Mouse (Mus musculus) right cerebral cortex, postnatal 10 days (tissue): ENCODE measurements around the gene Ifi27l2a.
"Not testable (repeated sequence)": the region's sequence is repeated elsewhere in the genome, so short reads cannot be mapped to it uniquely, and the experiment has no call there.

Experiments
- DNase-seq, 2 experiments: peaks; one replicate each; pipeline ENCODE4 v3.0.0; 2021; ENCODE audit warnings: low spot score in 2 of 2

The Ifi27l2a gene

DNA sequence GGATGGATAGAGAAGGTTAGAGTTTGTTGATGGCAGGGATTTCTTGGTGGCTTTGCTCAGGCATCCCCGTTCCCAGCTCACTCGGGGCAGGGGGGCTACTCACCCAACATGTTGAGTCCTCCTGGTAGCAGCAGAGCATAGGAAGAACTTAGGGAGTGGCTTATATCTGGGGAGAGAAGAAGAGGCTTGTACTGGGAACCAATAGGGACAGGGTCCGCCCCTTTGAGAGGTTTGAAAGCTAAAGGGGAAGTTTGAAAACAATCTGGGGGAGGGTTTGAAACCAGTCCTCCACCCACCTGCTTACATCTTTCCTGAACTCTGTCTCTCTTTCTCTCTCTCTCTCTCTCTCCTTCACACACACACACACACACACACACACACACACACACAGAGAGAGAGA lies at the start of gene Ifi27l2a:
Ifi27l2a (minus strand) TSS at position 157 of the 400 bp plus-strand sequence.
- DNase-seq, result no peak

DNA sequence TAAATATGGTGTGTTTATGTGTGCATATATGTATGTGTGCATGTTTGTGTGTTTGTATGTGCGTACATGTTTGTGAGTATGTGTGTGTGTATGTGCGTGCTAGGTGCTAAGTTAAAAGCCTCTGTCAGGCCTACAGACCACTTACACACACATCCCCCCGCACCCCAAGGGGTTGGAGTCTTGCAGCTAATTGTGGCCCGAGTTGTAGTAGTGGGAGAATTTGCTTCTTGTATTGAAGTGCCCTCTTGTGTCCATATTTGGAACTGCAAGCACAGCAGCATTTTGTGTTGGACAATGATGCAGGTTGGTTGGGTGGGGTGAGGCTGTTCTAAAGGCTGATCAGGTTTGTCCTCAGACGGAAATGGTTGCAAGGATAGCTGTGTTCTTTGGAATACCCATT lies 49.3 kb upstream of the Ifi27l2a start:
- DNase-seq, result peak; percentile 61 to 75

DNA sequence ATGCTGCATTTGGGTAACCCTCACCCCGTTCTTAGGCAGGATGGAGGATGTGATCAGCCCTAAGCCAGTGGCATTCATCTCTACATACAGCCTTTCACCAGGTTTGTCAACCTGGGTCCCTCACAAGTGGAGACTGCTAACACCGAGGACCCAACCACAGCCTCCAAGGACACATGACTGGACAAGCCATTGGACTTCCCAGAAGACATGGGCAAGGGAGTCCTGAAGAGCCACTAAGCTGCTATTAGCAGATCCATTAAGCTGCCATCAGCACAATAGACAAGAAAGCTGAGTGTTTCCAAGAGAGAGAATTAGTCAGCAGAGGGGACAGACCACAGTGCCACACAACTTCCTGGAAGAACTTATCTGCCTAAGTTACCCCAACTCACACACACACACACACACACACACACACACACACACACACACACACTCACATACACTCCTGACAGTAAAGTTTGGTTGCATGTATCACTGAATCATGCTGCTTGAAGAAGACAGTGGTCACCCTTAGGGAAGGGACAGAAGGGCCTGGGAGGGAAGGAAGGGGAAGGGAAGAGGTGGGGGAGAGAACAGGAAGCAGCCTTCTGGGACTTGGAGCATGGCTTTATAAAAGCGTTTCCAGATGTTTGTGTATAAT lies 47.7 kb upstream of the Ifi27l2a start:
- no peak for DNase-seq

DNA sequence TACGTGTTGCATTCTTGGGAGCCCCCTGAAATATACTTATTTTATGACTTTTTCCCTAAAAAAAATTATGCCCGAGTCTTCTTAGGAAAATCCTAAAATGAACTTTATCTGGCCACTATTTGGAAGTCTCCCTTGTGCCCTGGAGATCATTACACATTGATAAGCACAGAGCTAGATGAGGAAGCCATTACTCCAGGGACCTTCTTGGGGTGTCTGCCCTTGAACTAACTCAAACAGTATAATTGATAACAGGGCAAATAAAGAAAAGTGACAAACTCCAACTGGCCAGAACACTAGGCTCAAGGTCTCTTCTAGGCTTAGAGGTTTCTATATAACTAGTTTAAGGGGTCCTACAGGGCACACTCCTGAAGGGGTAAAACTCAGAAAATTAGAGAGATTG lies 44.3 kb upstream of the Ifi27l2a start:
- no peak for DNase-seq

DNA sequence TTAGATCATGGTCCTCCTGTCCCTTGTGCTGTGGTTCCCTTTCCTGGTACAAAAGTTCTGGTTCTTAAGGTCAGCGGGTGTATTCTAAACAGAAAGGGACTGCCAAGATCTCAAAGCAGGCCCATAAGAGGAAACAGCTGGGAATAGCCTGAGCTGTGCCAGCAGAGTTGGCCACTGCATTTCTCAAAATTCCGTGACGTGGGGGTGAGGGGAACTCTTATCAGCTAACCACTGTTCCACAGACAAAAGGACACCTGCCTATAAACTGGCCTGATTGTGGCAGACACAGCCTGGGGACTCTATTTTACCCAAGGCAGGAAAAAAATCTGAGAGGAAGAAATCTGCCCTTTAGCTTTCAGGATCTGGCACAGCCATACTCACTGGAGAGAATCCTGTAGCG lies 43.8 kb upstream of the Ifi27l2a start:
- DNase-seq, result no peak

DNA sequence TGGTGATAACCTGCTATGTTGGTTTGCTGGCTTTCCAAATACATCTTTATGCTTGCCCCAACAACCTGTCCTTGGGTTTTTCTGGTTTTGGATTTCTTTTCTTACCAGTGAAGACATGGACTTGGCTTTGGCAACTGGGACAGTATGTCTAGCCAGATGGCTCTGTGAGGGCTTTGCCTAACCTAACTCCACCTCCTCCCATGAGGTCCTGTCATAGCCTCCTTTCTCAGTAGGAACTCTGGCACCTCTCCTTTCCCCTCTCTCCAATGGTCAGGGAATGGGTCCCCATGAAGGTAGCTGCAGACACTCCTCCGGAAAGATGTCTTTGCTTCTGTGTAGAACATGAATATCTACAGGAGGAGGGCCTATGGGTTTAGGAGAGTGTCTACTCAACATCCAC lies 43.2 kb upstream of the Ifi27l2a start:
- no peak for DNase-seq

DNA sequence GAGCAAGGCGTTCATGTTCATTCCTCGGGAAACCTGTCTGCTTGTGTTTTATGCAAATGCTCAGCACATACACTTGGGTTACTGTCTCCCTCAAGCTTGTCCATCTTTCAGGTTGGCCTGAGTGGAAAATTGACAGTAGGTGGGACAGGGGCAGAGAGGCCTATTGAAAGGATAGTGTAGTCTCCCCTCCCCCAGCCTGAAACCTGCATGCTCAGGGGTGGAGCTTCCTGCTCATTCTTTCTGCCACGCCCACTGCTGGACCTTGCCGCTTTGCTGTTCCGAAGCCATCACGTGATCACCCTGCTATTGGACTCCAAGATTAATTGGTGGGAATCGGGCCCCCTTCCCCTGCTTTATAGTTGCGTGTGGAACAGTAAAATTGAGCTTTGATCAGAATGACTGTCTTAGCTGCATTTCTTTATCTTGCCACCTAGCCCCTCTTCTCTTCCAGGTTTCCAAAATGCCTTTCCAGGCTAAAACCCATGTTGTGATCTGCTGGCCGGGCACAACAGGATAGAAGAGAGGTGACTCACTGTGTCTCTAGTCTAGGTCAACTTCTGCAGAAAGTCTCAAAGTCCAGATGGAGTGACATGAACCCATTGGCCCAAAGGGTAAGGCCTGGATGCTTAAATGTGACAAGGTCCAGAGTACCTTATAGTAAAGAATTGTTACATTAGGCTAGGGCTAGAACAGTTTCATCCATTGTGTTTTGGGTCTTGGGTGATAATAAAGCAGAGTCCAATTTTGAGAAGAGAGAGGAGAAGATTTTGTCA lies 40.9 kb upstream of the Ifi27l2a start:
- DNase-seq, result peak in 1 of 2 experiments; percentile 5

DNA sequence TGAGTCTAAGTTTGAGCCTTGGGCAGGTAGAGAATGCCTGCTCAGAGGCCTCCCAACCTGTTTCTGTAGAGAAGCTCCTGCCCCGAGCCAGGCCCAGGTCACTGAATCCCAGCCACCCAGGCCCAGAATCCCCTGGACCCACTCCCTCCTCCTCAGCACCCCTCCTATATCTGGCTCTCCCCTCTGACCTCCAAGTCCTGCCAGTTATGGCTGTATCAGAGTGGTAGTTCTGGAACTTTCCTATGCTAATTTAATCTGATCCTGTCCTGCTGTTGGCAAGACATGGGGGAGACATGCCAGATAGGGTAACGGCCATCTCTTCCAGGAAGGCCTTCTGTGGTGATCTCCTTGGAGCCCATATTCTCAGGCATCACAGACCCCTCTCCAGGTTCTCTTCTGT lies 39.3 kb upstream of the Ifi27l2a start:
- DNase-seq, result no peak

DNA sequence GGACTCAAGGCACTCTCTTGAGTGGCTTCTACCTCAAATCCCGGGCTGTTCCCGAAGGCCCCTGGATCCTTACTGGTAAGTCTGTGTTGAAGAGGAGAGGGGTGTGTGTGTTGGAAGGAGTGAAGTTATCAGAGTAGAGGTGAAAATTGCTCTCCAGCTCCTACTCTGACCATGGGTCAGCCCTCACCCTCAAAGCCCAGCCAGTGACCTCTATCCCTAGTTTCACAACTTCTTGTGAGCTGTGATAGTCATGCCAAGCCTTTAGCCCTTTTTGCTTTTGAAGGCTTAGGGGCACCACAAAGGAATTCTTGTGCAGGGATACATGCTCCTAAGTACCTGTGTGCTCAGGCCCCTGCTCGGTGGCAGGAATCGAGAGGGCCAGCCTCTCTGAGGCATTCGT lies 38.2 kb upstream of the Ifi27l2a start:
- no peak for DNase-seq

DNA sequence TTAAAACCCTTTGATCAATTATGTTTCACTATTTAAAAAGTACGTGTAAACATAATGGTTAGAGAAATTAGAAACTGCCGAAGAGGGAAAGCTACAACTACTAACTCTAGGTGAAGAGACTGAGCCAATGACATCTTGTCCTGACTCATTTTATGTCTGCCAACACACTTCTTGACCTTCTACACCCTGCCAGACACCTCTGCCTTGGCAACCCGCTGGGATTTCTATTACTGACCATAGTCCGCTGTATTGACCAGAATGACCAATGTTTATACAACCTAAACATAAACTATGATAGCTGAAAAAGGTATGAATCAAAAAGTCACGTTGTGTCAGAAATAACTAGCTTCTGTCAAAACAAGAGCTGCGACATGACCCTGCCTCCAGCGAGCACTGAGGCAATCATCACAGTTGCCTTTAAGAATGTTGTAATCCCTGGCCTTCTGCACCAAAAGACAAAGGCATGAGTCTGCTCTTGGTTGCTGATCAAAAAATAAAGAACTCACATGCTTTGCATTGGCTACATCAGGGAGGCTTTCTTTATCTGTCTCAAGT lies 34.1 kb upstream of the Ifi27l2a start:
- no peak for DNase-seq

DNA sequence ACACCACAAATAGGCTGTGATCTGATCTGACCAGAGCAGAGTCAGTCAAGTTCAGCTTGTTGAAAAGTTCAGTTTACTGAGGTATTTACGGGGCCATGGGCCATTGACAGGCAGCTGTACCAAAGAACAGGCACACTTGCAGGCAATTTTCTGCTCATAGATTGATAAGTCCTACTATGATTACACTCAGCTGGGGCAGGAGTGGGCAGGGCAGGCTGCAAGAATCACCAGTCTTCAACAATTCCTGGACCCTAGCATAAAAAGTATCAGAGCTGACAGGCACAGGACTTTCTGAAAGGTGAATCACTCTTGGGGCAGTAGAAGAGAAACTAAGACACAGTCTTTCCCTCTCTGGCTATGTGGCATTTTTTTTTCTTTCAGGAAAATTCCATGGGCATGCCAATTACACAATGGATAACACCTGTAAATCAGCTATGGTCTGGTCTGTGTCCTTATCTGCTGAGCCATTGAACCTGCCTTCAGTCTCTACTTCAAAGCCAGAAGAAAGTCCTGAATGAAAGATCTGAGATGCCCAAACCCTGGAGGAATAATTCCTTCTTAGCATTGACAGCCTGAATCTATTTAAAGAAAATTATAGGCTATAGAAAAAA lies 33.4 kb upstream of the Ifi27l2a start:
- no peak for DNase-seq

DNA sequence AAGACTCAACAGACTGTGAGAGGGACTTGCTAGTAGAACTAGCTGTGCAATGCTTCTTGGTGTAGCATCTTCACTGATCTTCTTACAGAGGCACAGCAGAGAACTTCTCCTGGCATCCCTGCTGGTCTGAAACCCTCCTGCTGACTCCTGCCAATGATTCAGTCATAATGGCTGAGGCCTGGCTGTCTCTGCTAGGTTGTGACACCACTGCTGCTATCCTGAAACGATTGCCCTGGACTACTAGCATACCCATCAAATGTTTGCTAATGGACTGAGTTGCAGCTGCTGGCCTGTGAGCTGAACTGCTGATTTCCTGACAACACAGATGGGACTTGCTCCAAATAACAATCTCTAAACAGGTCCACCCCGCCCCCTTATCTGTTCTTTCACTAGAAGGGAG lies 31.0 kb upstream of the Ifi27l2a start:
- DNase-seq, result no peak

DNA sequence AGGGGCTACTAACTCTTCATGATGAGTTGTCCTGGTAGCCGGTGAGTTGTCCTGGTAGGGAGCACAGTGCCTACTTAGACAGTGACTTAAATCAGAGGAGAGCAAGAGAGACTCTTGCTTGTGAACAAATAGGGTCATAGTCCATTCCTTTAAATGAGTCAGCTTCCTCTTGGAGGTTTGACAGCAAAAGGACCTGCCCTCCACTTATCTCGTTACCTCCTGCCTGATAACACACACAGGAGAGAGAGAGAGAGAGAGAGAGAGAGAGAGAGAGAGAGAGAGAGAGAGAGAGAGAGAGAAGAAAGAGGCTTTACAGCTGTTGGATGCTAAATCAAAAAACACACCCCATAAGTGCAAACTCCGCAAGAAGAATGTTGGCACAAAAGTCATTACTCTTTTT lies 13.7 kb upstream of the Ifi27l2a start, which contains the start of gene Ifi27l2b:
Ifi27l2b (minus strand) TSS at position 84 of the 400 bp plus-strand sequence.
- DNase-seq, result no peak

DNA sequence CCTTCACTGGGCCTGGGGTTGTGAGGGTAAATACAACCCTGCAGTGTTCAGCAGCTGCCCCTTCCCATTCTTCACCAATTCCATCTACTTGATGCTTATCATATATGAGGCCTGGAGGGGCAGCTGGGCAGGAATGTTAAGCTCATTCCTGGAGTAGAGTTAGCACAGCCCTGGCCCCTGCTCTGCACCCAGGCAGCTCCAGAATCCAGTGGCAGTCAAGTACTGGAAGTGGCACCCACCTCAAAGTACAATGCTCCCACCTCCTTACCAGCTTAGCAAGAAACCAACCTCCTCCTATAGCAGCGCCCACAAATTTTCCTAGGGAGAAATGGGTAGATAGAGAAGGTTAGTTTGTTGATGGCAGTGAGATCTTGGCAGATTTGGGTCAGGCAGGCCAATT lies 13.2 kb upstream of the Ifi27l2a start:
- not testable (repeated sequence) for DNase-seq

DNA sequence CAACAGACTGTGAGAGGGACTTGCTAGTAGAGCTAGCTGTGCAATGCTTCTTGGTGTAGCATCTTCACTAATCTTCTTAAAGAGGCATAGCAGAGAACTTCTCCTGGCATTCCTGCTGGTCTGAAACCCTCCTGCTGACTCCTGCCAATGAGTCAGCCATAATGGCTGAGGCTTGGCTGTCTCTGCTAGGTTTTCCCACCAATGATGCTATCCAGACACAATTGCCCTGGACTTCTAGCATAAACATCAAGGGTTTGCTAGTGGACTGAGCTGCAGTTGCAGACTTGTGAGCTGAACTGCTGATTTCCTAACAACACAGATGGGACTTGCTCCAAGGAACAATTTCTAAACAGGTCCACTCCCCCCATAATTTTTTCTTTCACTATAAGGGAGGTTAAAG lies 9.9 kb upstream of the Ifi27l2a start:
- DNase-seq, result no peak

DNA sequence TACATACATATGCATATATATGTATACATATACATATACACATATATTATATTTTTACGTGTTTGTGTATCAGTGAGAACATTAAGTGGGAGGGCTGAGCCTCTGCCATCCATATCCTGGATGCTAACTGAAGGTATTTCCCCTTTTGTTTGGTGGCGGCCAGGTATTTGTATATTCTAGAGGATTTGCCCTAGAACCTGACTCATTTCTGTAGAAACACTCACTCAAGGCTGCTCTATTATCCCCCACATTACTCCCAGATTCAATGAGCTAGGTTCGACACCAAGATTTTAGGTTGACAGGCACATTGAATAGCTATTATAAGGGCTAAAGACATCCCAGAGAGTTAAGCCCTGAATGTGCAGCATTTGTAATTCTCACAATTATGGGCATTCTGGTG lies 1.6 kb upstream of the Ifi27l2a start:
- DNase-seq, result no peak

DNA sequence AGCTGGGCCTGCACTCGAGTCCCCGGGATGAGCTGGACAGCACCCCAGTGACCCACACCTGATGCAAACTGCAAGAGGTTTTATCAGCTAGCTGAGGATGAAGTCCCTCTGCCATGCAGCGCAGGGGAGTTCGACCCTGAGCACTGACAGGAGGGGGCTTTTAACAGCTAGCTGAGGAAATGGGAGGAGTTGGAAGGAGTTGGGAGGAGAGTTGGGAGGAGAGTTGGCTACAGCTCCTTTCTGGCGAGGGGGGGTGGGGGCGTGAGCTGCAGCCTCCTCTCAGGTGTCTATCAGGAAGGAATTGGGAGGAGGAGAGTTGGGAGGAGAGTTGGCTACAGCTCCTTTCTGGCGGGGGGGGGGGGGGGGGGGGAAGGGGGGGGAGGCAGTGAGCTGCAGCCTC lies 781 bp upstream of the Ifi27l2a start:
- not testable (repeated sequence) for DNase-seq

DNA sequence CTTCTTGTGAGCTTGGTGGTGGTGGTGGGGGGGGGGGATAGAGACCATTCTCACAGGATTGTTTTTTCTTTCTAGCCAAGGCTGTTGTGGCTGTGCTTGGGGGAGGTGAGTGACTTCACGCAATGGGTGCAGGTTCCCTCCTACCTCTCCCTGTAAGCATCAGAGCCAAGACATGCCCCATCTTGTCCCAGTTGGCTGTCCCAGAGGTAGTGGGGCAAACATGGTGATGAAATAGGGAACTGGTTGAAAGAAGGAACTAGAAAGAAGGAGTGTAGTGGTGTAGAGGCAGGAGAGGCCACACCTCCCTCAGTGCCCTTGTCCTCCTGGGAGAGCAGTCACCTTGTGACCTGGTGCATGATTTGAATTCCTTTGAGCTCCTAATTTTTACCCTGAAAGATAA lies 5.9 kb downstream of the Ifi27l2a start:
- no peak for DNase-seq

DNA sequence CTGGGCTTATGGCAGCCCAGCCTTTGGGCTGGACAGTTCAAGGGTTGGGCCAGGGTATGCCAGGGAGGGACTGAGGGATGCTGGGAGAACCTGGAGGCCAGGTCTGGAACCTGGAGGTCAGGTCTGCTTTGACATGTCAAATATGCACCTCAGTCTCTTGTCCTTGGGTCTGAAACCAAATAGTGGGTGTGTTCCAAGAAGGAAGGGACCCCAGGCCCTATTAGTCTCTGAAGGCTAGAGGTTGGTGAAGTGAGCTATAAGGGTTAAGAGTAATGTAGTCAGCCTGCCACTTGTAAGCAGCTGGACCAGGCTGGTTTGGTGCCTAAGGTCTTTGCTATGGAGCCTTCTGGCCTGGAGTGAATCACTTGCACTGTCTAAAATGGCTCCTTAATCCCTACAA lies 8.6 kb downstream of the Ifi27l2a start:
- no peak for DNase-seq

DNA sequence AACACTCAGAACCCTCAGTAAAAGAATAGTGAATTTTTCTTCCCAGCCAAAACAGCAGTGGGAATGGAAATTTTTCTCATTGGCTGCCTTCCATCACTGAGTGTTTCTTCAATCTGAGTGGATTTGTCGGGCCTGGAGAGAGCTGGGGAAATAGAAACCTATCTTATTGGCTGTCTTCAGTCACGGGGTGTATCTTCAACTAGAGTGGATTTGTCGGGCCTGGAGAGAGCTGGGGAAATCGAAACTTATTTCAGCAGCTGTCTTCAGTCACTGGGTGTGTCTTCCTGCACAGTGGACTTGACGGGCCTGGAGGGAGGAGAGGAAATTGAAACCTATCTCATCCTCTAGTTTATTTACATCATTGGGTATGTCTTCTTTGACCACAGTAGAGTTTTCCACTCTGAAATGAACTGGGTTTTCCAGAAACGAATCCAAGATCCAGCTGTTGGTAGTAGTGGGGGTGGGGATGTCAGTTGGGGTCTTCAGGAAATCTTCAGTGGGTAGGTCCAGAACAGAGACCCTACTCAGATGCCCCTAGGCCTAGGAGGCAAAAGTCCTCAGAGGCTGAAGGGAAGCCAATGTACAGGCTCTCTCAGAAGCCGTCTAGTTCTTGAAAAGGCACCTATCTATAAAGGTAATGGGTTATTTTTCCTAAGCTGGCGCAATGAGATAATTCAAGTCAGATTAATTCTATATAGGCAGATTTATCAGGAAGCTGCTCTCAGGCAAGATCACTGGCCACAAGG lies 9.3 kb downstream of the Ifi27l2a start, which contains the start of gene Ifi27:
Ifi27 (plus strand) TSS at position 226 of the 746 bp plus-strand sequence.
- peak; percentile 47 to 63 for DNase-seq

DNA sequence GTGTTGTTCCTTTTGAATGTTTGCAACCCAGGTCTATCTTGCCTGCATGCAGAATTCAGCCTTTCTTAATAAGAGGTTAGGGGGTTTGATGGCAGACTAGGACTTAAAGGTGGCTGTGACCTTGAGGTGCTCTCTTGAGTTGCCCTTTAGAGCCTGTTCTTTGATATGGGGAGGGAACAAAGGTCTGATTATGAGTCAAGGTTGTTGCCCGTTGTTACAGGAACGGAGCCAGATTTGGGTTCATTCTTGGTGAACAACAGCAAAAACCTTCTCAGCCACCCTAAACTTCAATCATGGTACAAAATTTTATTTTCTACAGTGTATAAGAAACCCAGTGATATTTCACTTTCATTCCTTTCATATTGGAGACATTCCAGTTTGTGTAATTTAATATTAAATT lies 10.1 kb downstream of the Ifi27l2a start:
- DNase-seq, result no peak

DNA sequence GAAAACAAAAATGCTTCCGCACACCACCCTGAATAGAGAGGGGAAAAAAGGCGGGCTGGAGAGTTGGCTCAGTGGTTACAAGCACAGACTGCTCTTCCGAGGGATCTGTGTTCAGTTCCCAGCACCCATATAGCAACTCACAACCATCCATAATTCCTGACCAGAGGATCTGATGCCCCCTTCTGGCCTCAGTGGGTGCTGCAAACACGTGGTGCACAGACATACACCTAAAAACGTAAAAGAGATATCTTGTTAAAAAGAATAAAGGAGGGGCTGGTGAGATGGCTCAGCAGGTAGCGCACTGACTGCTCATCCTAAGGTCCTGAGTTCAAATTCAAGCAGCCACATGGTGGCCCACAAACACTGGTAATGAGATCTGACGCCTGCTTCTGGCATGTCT lies 16.8 kb downstream of the Ifi27l2a start:
- no peak for DNase-seq
